Mouse (Mus musculus): ENCODE measurements around the gene Rtn1. TPM values are rescaled to one million over a fixed set of nuclear protein-coding genes. Genes with fewer than 3 reads are reported as not detected.

Rtn1 gene
- polyA plus RNA-seq, 1 experiment from 2014 or later: 390 TPM

DNA sequence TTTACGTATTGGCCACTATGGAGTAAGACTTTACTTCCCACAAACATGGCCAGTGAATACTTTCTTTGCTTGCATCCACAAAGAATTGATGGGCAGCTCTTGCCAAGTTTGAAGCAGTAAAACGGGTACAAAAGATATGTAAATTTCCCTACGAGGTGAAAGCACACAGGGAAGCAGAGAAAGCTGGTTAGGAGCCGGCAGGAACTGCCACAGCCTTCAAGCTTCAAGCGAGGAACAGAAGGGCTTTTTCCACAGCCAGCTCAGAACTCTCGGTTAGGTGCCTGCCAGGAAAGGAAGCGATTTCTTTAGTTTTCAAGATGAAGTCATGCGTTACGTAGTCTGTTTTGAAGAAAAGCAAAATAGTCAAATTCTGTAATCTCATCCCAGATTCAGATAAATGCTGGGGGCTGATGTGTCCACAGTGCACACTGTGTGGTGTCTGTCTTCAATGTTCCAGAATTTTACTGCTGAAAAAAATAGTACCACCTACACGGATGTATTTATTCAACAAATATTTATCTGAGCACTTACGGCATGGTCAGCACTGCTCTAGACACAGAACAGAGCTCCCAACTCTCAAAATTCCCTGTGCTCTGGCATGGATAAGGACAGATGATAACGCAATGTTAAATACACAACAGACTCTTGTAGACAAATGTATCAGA is 169.5 kb downstream of the Rtn1 start:
- Histone ChIP-seq H3K27me3 (ENCODE audit: insufficient read depth, poor library complexity, severe bottlenecking) (peaks cover 29% of the 10 kb centered on the region), H3K4me1 (replicated peaks) (peaks cover 30% of the 10 kb centered on the region), H3K9me3 (no peaks in the 10 kb centered on the region), H3K4me3 (no peak overlapping the region), H3K27ac (no peak overlapping the region), H3K36me3 (no peaks in the 10 kb centered on the region)
- no peak for DNase-seq (ENCODE audit: low spot score)
- WGBS: 49% methylated on average over 12 of the region's 12 CpGs

DNA sequence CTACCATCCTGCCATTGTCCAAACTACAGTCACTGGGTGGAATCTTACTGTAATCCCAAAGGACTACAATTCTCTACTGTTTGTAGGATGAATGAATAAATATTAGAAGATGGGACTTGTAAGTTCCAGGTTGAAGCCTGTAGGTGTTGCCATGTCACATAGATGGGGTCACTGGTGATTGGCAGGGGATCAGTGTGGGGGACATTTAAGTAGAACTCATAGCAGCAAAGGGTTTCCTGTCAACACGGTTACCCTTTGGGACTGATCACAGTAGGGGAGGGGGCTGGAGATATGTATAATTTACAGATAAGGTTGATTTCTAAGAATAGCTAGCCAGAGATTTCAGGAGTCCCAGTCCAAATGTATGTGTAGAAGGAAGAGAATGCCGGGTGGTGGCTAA is 171.6 kb downstream of the Rtn1 start:
- Histone ChIP-seq H3K4me3 (no peak overlapping the region; the same call in 1 of the 2 replicates), H3K9me3 (no peaks in the 10 kb centered on the region), H3K4me1 (replicated peaks) (peaks cover 30% of the 10 kb centered on the region), H3K27ac (no peak overlapping the region), H3K27me3 (ENCODE audit: insufficient read depth, poor library complexity, severe bottlenecking) (peaks cover 29% of the 10 kb centered on the region), H3K36me3 (no peaks in the 10 kb centered on the region)
- 84% methylated on average over 2 of the region's 2 CpGs for WGBS
- DNase-seq (ENCODE audit: low spot score): no peak

DNA sequence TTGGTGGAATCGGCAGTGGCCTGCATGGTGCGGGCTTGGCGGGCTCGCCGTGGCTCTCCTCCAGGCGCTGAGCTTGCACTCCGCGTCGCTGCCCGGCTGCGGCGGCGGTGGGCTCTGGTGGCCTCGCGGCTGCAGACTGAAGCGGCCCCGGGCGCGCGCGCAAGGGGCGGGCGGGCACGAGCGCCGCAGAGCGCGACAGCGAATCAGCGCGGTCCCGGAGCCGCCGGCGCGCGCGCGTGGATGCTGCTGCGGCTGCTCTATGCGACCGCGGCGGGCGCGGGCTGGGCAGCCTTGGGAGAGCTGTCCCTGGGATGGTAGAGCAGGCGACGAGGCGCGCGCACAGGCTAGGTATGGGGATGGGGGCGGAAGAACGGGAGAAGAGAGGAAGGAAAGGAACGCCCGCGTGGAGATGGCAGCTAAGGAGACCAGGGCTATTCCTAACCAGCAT is 172.3 kb downstream of the Rtn1 start:
- DNase-seq (ENCODE audit: low spot score): peak; percentile 83
- H3K36me3 ChIP-seq: no peaks in the 10 kb centered on the region
- H3K27me3 ChIP-seq (ENCODE audit: insufficient read depth, poor library complexity, severe bottlenecking): peaks cover 29% of the 10 kb centered on the region
- WGBS: under 1% methylated on average over 56 of the region's 56 CpGs
- peak overlapping the region; percentile 69 for H3K4me3 ChIP-seq
- peak overlapping the region; percentile 92 for H3K27ac ChIP-seq
- H3K4me1 ChIP-seq (replicated peaks): peaks cover 30% of the 10 kb centered on the region
- no peaks in the 10 kb centered on the region for H3K9me3 ChIP-seq

DNA sequence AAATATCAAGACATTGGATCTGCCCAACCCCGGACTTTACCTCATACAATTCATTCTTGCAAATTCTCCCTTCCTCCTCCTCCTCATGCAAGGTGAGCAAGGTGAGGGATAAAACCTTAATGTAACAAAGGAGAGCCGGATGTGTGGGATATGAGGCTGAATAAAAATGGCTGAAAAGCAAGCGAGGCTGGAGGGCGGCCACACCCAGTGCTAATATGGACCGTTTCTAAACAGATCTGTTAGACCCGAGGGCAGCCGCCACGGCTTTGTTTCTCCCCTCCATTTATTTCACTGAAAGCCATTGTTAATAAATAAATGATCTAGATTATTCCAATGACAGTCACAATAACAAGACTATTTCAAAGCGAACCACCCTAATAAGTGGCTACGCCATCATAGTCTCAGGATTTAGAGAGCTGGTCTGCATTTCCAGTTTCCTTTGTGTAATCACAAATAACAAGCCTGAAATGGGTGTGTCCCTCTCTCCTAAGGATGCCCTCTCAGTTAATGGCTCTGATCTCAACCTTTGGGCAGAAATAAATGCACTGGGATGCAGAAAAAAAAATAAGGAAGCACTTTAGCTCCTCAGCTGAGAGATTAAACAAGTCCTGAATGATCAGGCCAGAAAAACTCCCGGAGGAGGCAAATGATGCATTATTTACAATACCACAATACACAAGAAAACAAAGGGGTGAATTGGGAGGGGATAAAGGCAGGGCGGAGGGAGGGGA is 173.1 kb downstream of the Rtn1 start:
- DNase-seq (ENCODE audit: low spot score): peak; percentile 15
- 42% methylated on average over 12 of the region's 12 CpGs for WGBS

DNA sequence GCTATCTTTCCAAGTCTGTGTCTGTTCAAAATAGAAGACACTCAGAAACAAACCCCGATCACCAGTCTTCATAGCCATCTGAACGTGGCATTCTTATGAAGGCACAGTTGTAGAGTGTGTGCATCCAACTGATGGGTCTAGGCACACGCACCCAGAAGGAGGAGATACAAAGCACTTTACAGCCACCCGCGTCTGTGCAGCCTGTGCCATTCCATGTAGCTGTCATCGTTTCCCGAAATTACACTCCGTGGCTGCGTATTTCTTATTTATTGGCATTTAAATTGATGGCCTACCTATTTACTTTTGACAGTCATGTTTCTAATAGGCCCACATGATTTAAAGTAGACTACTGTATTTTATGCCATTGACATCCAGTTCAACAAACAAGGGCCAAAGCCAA is 173.9 kb downstream of the Rtn1 start:
- H3K9me3 ChIP-seq: no peaks in the 10 kb centered on the region
- H3K4me1 ChIP-seq (replicated peaks): peaks cover 28% of the 10 kb centered on the region
- peak overlapping the region; percentile 92 for H3K27ac ChIP-seq
- H3K36me3 ChIP-seq: no peaks in the 10 kb centered on the region
- WGBS: 92% methylated on average over 9 of the region's 9 CpGs
- no peak for DNase-seq (ENCODE audit: low spot score)
- H3K4me3 ChIP-seq: peak overlapping the region; percentile 69
- H3K27me3 ChIP-seq (ENCODE audit: insufficient read depth, poor library complexity, severe bottlenecking): peaks cover 29% of the 10 kb centered on the region

More for the DNA sequence above, 173.1 kb downstream of the Rtn1 start:
- peak overlapping the region; percentile 92 for H3K27ac ChIP-seq
- peaks cover 29% of the 10 kb centered on the region for H3K27me3 ChIP-seq (ENCODE audit: insufficient read depth, poor library complexity, severe bottlenecking)
- H3K4me1 ChIP-seq (replicated peaks): peaks cover 30% of the 10 kb centered on the region
- H3K36me3 ChIP-seq: no peaks in the 10 kb centered on the region
- peak overlapping the region; percentile 69 for H3K4me3 ChIP-seq
- no peaks in the 10 kb centered on the region for H3K9me3 ChIP-seq

DNA sequence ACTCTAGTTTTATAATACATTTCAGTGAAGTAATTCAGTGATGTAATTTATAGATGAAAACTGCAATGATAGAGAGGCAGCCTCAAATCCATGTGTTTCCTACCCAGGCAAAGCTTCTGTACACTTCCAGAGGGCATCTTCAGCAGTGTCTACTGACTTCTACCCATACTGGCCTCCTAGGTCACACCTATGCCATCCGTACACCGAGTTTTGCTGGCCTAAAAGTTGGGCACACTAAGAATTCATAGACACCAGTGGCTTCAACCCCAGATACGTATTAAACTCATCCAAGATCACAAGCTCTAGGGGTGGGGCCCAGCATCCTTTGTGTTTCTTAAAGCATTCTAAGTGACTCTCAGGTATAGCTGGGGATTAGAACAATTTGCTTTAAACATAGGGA is 174.7 kb downstream of the Rtn1 start:
- WGBS: 86% methylated on average over 3 of the region's 3 CpGs
- no peak for DNase-seq (ENCODE audit: low spot score)
- Histone ChIP-seq H3K36me3 (no peaks in the 10 kb centered on the region), H3K9me3 (no peaks in the 10 kb centered on the region), H3K27ac (no peak overlapping the region), H3K4me3 (peak overlapping the region; percentile 69), H3K4me1 (replicated peaks) (peaks cover 25% of the 10 kb centered on the region), H3K27me3 (ENCODE audit: insufficient read depth, poor library complexity, severe bottlenecking) (peaks cover 29% of the 10 kb centered on the region)

DNA sequence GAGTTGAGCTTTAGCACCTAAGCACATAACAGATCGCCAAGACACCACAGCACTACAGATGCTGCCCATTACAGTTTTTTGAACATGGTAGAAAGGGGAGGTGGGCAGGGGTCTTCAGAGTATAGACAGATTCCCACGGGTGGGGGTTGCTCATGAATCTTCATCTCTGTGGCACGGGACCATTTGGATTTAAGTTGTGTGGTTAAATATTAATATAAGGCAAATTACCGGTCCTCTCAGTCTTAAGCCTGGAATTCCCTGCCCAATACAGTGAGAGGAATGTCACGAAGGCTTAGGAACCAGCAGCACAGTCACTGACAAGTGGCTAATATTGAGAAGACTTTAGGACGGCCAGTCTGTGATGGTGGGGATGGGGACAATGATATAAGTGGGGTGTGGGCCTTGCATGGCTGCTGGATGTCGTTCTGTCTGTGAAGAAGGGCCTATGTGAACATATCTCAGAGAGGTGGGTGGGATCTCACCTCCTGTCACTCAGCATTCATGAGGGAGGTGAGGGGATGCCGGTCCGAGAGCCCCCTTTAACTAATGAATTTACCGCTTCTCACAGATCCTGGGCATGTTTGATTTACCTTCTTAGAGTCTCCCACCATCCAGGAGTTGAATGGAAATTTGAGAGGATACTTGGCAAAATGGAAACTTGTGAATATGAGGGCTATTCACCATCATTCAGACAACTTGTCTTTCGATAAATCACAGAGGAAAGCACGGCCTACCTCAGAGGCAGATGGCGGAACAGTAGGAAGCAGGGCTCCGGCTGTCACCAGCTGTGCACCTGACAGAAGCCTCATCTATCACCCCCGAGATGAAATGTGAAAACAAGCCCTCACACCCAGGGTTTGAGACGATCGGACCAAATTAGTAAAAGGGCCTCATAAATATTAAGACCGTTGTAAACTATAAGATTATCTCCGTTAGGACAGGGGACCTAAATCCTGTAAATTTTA is 175.7 kb downstream of the Rtn1 start:
- WGBS: 83% methylated on average over 19 of the region's 19 CpGs
- Histone ChIP-seq H3K9me3 (no peaks in the 10 kb centered on the region), H3K27ac (no peak overlapping the region), H3K4me3 (peak overlapping the region; percentile 23; the same call in 1 of the 2 replicates), H3K36me3 (no peaks in the 10 kb centered on the region), H3K27me3 (ENCODE audit: insufficient read depth, poor library complexity, severe bottlenecking) (peaks cover 23% of the 10 kb centered on the region), H3K4me1 (replicated peaks) (peaks cover 21% of the 10 kb centered on the region)
- DNase-seq (ENCODE audit: low spot score): no peak

DNA sequence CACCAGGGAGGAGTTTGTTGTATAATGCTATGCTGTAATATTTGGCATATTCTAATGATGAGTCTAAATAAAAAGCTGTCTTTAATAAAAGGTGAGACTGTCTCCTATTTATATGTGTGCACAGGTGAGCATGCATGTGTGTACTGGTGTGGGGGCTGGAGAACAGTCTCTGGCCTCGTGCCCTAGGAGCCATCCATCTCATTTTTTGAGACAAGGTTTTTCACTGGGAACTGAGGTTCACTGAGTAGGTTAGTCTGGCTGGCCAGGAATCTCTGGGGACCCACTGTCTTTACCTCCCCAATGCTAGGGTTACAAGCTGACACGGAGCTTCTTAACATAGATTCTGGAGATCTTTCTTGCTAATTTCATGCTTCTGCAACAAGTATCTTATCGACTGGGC is 176.7 kb downstream of the Rtn1 start:
- H3K9me3 ChIP-seq: no peaks in the 10 kb centered on the region
- WGBS: 85% methylated on average over 3 of the region's 3 CpGs
- no peak overlapping the region for H3K4me3 ChIP-seq
- no peaks in the 10 kb centered on the region for H3K36me3 ChIP-seq
- peaks cover 21% of the 10 kb centered on the region for H3K4me1 ChIP-seq (replicated peaks)
- peaks cover 14% of the 10 kb centered on the region for H3K27me3 ChIP-seq (ENCODE audit: insufficient read depth, poor library complexity, severe bottlenecking)
- no peak overlapping the region for H3K27ac ChIP-seq
- no peak for DNase-seq (ENCODE audit: low spot score)

DNA sequence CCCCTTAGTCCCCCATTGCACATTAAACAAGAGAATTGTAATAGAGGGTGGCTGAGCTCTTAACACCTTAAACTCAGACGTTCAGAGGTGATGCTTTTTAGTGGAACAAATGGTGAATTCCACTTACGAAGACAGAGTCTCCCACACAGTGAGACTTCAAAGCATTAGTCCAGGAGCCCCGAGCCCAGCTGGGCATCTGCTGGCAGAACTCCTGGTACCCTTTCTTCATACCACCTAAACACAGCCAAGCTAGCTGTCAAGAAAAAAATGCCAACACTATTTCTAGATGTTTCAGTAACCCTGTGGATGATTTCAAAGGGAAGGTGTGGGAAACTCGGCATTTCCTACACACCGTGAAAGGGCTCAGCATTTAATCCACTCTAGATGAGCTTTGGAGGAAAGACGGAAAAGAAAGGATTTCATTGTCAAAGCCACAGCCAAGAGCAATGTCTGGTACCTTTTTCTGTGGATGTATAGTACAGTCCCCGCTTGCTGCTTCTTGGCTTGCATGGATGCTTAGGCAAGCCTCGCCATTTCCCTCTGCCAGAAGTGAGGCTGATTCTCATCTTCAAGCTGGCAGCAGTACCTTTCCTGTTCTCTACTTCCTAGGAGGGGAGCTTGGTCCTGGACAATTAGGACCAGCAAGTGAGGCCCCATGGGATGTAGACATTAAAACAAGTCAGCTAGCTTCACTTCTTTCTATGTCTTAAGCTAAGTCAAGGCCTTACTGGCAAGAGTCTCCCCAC is 179.2 kb downstream of the Rtn1 start:
- 0 out of 2 replicates have a peak, but pooled peaks cover 1% of the 10 kb centered on the region for H3K4me1 ChIP-seq (replicated peaks)
- H3K36me3 ChIP-seq: no peaks in the 10 kb centered on the region
- no peak overlapping the region for H3K27ac ChIP-seq
- H3K27me3 ChIP-seq (ENCODE audit: insufficient read depth, poor library complexity, severe bottlenecking): no peaks in the 10 kb centered on the region
- no peak overlapping the region for H3K4me3 ChIP-seq
- 83% methylated on average over 8 of the region's 8 CpGs for WGBS
- no peaks in the 10 kb centered on the region for H3K9me3 ChIP-seq
- DNase-seq (ENCODE audit: low spot score): no peak

DNA sequence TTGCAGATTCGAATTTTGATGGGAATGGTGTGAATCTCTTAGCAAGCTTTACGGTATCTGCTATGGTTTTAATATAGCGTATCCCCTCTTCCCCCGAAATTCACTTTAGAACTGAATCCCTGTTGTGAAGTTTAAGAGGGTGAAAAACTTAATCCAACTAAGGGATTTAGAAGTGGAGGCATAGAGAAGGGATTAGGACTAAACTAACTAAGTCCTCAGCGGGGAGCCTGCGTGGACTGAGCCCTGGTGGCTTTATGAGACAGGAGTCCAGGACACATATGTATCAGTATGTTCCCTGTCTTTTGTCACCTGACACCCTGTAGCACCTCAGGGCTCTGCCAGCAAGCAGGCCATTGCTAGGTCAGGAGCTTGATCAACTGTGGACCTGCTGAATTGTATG is 181.1 kb downstream of the Rtn1 start:
- 90% methylated on average over 6 of the region's 6 CpGs for WGBS
- peaks cover 9% of the 10 kb centered on the region for H3K36me3 ChIP-seq
- H3K27ac ChIP-seq: no peak overlapping the region
- H3K4me1 ChIP-seq (replicated peaks): no peaks in the 10 kb centered on the region
- no peaks in the 10 kb centered on the region for H3K9me3 ChIP-seq
- H3K27me3 ChIP-seq (ENCODE audit: insufficient read depth, poor library complexity, severe bottlenecking): no peaks in the 10 kb centered on the region
- no peak for DNase-seq (ENCODE audit: low spot score)
- no peak overlapping the region for H3K4me3 ChIP-seq

DNA sequence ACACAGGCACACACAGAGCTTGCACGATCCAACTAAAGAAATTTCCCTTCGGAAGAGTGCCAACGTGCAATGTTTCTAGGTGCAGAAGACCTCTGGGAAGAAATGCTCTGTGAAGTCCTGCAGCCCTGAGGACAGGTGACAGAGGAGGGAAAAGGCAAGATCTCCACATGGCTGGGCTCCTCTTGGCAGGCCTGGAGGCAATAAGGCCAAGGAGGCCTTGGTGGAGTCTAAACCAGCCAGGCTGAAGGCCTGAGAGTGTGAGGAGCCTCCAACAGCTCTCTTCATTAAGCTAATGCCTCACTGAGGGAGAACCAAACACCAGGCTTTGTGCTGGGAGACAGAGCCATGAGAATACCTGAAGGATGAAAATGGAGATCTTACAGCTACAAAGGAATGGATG is 183.5 kb downstream of the Rtn1 start:
- Histone ChIP-seq H3K9me3 (no peaks in the 10 kb centered on the region), H3K36me3 (peaks cover 29% of the 10 kb centered on the region), H3K4me3 (no peak overlapping the region), H3K27me3 (ENCODE audit: insufficient read depth, poor library complexity, severe bottlenecking) (no peaks in the 10 kb centered on the region), H3K4me1 (replicated peaks) (no peaks in the 10 kb centered on the region), H3K27ac (no peak overlapping the region)
- WGBS: 90% methylated on average over 3 of the region's 3 CpGs
- DNase-seq (ENCODE audit: low spot score): no peak

DNA sequence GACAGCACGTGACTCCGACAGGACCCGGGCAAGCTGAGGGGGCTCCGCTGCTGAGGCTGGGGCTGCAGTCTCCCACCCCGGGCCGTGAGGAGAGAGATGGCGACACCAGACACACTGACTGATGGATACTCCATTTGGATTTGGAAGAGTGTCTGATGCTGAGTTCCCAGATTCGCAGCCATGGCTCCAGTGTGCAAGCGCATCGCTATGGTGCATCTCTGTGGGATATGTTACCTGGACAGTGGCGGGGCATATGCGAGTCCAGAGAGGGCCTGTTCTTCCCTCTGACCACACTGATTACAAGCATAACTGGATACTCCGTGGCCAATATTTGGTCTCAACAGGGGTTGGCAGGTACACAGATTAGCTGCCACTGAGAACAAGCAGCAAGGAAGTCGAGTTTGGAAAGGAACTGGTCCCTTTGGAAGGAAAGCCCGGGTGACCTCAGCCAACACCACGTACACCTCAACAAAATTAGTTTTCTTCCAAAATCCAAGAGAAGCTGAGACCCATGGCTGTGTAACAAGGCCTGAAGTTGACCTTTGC is 185.2 kb downstream of the Rtn1 start:
- no peak for DNase-seq (ENCODE audit: low spot score)
- Histone ChIP-seq H3K4me3 (no peak overlapping the region), H3K27me3 (ENCODE audit: insufficient read depth, poor library complexity, severe bottlenecking) (no peaks in the 10 kb centered on the region), H3K27ac (no peak overlapping the region), H3K4me1 (replicated peaks) (no peaks in the 10 kb centered on the region), H3K36me3 (peaks cover 41% of the 10 kb centered on the region), H3K9me3 (no peaks in the 10 kb centered on the region)
- WGBS: 95% methylated on average over 16 of the region's 16 CpGs
